7 mouse cellular contexts compared by ENCODE assay signal in the genomic region with DNA sequence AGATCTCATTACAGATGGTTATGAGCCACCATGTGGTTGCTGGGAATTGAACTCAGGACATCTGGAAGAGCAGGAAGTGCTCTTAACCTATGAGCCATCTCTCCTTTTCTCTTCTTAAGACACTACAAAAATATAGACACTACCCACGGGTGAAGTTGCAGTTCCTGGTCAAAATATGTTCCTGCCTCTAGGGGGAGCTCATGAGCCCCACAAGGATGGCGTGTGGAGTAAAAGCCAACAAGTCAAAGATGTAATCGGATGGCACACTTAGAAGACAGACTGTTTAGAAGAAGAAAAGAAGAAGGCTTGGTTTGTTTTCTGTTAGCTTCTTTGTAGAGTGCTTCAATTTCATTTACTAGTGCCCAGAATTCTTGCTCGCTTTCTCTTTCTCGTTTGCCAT.
DNase-seq lines count a peak whose midpoint lies in the region; ATAC-seq and TF ChIP-seq lines count a peak whose summit lies in the region.

No protein-coding gene starts in this region.

- H3K27me3 ChIP-seq in liver, embryonic 12.5 days (replicated peaks) = no peaks in the 10 kb centered on the region
- H3K27me3 ChIP-seq in Patski = no peaks in the 10 kb centered on the region

- no peaks in the 10 kb centered on the region for H3K36me3 ChIP-seq in liver, embryonic 12.5 days

- DNase-seq in liver (peak; percentile 22), Patski (ENCODE audit: low read depth, low spot score) (no peak)
- DNase-seq in brain, embryonic 14.5 days (ENCODE audit: low read depth) = peak; percentile 48
- peak; percentile 9 to 32 for DNase-seq in frontal cortex, postnatal 25 days (ENCODE audit: low spot score in 2 of 2)
- peak; percentile 53 to 58 for DNase-seq in left cerebral cortex, postnatal 25 days (ENCODE audit: low spot score in 2 of 2)
- DNase-seq in right cerebral cortex, postnatal 25 days = peak; percentile 23

- intact Hi-C loops in left cerebral cortex, postnatal 25 days (cut with DNase I) = loop anchor here (1.0 kb wide), 1 partner anchor 213 kb away; no protein-coding TSS in a partner anchor

- no peak overlapping the region for H3K4me3 ChIP-seq in liver, embryonic 12.5 days

- CTCF ChIA-PET in Patski (lab: Charles Lee) = no interaction called here

- H3K9me3 ChIP-seq in liver, embryonic 12.5 days (replicated peaks) = no peaks in the 10 kb centered on the region

- no peak for ATAC-seq in liver, embryonic 12.5 days
- ATAC-seq in Patski = no peak

- H3K4me2 ChIP-seq in liver, embryonic 12.5 days = no peak overlapping the region

- no peaks in the 10 kb centered on the region for H3K4me1 ChIP-seq in liver, embryonic 12.5 days

- no peak overlapping the region for H3K9ac ChIP-seq in liver, embryonic 12.5 days

- POLR2A ChIA-PET in Patski (lab: Charles Lee) = no interaction called here

- TF ChIP-seq POLR2A in brain, embryonic 14.5 days (IDR thresholded peaks at IDR 0.05; ENCODE audit: borderline replicate concordance, extremely low read depth, insufficient read depth, insufficient read length, poor library complexity, severe bottlenecking) = no peak

- H3K27ac ChIP-seq in liver, embryonic 12.5 days = no peak overlapping the region

- in situ Hi-C loops in Patski (cut with MboI; ENCODE audit: low pct_unique_long_range_greater_than_20kb) = no loop called here

- WGBS in liver, embryonic 12.5 days (ENCODE audit: insufficient replicate concordance) = 35% methylated on average over 5 of the region's 5 CpGs

- peak; percentile 65 for TF ChIP-seq CTCF in Patski (IDR thresholded peaks at IDR 0.05)
- TF ChIP-seq CTCF in brain, embryonic 14.5 days (IDR thresholded peaks at IDR 0.05; ENCODE audit: borderline replicate concordance, extremely low read depth, insufficient read depth, insufficient read length) = peak; percentile 66; the same call in 1 of the 2 replicates
